Mouse (Mus musculus) cerebellum, adult 8-10 months (tissue): ENCODE results near the gene Srrt.

ENCODE experiments used
- DNase-seq: peaks from one replicate; pipeline ENCODE4 v3.0.0; 2022

Srrt gene

DNA sequence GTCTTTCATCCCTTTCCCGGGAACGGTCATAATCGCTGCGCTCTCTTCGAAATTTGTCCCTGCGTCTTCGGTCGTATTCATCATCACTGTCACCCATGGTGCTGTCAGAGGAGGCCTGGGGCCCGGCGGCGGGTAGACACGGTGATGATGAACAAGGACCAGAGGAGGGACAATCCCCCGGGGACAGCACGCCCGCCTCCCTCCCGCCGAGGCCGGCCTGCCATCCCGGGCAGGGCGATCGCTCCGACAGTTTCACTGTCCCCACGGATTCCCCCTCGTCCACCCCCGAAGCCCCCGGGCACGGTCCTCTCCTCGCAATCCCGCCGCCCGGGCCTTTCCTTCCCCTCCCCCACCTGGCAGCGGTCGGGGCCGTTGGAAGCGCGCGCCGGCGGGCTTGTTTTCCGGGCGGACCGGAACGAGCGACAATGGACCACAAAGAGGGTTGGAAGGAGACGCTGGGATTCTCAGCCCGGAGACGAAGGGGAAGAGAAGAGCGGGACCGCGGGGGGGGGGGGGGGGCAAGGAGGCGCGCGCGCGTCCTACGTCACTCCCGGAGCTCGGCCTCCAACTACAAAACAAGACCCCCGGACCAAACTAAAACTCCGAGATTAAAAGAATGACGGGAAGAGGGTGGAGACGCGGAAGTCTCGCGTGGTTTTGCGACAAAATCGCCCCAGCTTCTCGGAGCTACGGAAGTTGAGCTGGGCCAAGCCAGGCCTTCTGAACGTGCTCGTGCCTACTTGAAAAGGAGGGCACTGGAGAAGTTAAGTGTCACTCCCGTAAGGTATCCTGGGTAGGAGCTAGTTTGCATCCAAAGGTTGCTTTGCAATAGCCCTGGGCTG, at the start of gene Srrt:
Gene Srrt, minus strand, starts transcription at position 604 of the 842 bp plus-strand sequence.
- peak; percentile 86 for DNase-seq

DNA sequence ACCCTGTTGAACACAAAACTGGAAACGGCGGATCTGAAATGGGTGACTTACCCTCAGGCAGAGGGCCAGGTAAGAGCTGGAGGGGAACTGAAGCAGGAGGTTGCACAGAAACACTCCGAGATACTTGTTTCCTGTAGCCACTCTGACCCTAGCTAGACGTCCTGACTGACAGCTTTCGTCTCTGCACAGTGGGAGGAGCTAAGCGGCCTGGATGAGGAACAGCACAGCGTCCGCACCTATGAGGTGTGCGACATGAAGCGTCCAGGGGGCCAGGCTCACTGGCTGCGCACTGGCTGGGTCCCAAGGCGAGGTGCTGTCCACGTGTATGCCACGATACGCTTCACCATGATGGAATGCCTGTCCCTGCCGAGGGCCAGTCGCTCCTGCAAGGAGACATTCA, 46.6 kb upstream of the Srrt start:
- no peak for DNase-seq

DNA sequence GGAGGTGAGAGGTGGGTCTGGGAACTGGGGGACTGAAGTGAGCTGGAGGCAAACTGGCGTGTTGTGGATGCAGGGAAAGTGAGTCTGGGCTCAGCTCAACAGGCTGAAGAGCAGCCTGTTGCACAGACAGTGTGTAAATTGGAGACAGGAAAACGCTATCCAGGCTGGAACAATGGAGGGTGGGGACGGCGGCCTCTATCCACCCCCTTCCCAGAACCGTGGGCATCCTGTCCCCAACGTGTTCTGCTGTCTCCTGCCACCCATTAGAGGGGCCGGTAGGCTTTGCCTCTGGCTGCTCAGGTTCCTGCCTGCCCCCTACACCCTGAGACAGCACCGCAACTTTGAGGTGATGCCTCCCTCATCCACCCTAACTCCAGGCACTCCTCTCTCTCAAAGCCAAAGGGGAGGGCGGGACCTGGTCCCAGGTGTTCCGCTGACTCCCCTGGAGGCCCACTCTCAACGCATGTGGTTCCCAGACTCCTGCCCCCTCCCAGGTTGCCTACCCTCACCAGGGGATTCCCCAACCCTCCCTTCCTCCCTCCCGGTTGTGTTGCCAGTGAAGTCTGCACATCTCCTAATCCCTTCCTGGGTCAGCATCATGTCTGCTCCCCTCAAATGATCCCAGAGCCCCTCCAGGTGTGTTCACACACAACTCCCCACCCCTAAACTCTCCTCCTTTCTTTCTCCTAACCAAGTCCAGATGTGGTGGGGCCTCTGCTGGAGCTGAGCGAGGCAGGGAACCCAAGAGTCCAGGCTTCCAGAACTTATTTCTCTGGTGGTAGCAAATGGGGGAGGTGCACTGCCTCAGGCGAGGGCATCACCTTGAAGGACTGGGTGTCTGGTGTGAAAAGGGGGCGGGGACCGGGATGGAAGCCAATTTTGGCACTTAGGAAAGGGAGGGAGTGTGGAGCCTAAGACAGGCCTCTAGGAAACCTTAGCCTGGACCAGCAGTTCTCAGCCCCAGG, 44.8 kb upstream of the Srrt start:
- no peak for DNase-seq

DNA sequence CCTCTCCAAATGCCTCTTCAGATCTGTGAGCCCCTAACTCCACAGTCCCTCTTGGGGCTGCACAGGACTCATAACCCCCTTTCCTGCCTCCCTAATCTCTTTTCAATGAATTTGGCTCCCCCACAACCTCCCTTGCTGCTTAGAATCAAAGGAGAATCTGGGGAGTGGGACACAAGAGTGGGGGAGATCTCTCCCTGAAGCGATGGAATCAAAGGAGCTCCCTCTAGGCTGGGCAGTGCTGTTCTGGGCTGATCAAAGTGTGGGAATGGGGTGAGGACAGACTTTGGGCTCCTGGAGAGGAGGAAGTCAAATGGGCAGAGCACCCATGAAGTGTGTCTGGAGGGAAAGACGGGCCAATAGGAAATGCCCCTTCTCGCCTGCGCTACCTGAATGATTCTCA, 43.9 kb upstream of the Srrt start:
- no peak for DNase-seq

DNA sequence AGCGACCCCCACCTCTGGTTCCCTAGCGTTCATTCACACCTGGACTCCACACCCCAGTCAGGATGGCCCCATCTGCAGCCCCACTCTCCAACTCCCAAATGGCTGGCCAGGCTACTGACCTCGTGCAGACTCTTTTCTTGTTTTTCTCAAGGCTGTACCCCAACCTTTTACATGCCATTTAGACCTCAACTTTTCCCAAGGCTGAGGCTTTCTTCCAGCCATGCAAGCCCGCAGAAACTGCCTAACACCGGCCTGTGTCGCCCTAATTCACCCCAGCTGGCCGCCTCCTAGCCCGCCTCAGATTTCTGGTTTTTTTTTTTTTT, 43.5 kb upstream of the Srrt start:
- DNase-seq: no peak

DNA sequence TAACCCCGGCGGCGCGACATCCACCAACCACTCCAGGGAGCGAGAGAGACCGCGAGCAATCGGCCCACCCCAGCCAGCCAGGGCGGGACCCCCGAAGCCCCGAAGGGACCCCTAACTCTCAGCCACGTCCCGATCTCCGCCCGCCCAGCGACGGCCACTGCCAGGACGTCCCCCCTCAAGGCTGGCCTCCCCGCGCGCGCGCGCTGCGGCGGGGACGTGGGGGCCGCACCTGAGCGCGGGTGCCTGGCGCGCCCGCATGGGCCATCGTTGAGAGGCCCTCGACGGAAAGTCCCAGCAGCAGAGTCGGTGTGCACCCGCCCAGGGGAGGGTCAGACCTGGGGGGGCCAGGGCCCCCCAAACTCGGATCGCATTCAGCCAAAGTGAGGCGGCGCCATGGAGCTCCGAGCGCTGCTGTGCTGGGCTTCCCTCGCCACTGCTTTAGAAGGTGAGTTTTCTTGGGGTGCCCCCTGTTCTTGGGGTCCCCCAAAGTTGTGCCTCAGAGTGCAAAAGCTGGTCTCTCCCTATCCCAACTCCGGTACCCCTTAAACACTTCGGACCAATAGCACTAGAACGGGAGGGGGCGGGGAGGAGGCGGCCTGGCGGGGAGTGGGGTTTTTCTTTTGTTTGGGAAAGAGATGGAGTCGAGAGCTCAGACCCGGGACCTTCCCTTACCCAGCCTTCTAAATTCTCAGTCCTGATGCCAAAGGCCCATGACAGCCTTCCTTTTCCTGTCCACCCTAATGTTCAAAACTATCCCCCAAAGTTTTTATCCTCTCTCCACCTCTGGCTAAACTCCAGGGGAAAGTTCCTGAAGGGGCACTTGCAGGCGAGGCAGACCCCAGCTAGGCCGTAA, 43.0 kb upstream of the Srrt start:
- no peak for DNase-seq

DNA sequence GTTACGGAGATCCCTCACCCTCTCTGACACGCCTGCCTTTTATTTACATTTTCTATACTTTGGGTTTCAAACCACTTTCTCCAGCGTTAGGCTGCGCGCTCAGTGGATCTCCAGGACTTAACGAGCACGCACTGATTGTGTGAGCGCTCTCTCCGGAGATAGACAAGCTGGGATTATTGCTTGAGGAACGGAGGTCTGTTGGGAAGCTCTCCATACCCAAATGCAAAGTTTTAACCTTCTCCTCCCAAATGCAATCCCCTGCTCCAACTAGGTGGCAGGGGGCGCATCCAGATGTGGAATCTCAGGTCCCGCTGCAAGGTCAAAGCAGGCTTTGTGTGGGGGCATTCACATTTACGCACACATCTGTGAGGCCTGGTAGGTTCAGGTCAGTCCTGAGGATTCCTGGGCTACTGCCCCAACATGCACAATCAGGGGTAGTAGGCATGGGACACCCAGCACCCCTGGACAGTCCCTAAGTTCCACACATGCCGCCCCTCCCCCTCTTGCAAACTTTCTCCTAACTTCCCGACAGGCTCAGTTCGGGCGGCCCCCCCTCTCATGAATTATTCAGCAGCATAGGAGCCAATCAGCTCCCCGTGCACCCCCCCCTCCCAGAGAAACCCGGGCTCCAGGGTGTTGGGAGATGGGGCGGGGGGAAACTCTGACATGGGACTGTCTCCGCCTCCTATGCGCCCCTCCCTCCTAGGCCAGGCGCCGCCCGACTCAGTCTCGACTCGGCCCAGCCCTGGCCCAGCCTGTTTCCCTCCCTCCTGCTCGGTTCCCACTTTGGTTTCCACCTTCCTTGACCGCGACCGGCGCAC, 42.1 kb upstream of the Srrt start, which contains the start of gene Ephb4:
Gene Ephb4, plus strand, starts transcription at position 726 of the 821 bp plus-strand sequence.
- no peak for DNase-seq

DNA sequence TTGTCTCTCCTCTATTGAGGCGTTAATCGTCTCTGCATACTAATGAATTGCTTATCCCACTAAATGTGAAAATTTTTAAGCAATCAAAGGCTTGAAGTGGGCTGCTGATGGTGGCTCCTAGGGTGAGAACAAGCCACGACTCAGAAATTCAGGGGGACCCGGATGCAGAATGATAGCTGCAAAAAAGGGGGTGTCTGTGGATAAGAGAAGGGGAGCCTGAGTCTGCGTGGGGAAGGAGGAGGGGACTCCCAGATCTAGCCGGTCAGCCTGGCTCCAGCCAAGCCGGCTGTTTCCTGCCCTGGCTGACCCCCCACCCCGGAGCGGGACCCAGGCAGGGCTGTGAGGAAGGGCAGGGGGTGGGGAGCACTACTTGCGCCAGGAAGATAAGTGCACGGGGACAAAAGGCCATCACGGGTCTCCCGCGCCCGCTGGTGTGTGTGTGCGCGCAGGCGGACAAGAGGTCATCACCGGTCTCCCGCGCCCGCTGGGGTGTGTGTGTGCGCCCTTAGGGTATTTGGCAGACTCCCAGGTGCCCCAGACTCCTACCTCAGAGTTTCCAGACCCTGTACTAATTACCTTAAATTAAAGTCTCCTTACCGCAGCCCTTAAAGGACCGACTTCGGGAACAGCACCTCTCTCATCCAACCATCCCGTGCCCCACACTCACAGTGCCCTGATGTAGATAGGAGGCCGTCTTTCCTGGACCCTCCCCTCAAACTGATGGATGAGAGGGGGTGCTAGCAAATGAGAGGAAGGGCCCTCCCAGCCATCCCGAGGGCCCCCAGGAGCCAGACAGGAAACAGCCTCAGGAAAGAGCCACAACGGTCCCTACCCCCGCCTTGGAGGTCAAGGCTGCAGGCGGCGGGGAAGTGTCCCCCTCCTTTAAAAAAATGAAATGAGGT, 41.3 kb upstream of the Srrt start:
- no peak for DNase-seq

DNA sequence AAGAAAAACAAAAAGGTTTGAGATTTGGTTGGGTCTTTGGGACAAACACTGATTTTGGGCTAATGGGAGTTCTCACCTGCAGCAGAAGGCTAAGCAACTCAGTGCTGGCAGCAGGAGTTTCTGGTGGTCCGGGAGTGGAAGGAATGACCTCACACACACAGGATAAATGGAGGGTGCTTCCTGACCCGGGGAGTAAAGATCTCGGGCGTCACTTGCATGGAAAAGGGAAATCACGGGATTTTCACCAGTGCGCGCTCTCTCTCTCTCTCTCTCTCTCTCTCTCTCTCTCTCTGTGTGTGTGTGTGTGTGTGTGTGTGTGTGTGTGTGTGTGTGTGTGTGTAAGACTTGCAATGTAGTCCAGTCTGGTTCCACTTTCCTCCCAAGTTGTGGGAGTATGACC, 40.4 kb upstream of the Srrt start:
- DNase-seq: no peak

DNA sequence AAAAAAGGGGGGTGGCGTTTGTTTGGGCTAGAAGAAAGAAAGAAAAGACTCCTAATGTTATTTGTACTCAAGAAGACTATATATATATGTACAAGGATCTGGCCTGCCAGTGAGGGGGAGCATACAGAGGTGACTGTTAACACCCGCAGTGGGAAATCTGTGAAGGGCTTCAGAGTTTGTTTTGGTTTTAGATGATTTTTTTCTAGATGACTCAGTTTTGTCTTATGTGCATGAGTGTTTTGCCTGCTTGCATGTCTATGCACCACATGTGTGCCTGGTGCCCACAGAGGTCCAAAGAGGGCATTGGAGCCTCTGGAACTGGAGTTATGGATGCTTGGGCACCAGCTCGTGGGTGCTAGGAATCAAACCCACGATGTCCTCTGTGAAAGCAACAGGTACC, 39.5 kb upstream of the Srrt start:
- no peak for DNase-seq

DNA sequence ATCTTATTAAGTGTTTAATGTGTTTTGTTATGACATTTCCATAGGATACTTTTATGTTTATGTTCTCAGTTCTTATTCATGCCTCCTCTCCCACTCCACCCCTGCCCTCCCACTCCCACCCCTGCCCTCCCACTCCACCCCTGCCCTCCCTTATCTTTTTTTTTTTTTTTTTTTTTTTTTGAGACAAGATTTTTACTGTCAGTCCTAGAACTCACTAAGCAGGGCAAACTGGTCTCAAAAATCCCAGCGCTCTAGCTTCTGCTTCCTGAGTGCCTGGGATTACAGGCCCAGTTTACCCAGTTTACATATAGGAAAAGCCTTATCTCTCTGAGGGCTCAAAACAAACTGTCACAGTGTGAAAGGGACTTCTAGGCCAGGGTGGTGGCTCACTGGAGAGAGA, 38.9 kb upstream of the Srrt start:
- no peak for DNase-seq

DNA sequence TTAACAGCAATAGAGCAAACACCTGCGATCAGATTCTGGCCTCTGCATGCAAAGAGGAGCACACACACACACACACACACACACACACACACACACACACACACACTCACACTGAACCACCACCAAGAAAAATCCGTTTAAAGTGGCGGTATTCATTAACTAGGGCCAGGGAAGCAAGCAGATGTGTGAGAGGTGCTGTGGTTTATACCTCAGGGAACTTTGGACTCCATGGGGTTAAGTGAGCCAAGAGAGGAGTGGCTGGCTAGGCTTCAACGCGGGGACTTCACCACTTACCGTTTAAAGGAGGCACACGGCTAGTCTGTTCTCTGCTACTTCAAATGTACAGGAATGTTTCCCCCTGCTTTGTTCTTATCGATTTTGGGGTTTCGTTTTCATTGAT, 38.3 kb upstream of the Srrt start:
- DNase-seq: no peak

DNA sequence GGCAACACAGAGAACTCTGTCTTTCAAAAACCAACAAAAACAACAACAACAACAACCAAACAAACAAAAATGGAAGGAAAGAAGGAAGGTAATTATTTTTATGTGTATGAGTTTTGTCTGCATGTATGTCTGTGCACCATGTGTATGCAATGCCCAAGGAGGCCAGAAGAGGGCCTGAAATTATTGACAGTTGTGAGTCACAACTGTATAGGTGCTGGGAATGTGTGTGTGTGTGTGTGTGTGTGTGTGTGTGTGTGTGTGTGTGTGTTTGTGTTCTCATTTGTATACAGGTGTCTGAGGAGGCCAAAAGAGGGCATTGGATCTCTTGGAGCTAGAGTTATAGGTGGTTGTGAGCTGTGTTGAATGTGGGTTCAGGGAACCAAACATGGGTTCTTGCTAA, 36.4 kb upstream of the Srrt start:
- no peak for DNase-seq

DNA sequence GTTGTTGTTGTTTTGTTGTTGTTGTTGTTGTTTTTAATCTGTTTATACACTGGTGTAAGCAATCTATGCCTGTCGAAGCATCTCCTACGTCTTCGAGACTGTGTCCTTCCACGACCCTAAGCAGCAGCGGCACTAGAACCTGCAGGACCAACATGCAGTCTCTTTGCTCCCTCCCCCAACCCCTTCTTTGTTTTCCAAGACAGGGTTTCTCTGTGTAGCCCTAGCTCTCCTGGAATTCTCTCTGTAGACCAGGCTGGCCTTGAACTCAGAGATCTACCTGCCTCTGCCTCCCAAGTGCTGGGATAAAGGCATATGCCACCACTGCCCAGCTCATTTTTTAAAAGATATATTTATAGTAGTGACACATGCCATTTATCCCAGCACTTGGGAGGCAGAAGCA, 35.9 kb upstream of the Srrt start:
- no peak for DNase-seq

DNA sequence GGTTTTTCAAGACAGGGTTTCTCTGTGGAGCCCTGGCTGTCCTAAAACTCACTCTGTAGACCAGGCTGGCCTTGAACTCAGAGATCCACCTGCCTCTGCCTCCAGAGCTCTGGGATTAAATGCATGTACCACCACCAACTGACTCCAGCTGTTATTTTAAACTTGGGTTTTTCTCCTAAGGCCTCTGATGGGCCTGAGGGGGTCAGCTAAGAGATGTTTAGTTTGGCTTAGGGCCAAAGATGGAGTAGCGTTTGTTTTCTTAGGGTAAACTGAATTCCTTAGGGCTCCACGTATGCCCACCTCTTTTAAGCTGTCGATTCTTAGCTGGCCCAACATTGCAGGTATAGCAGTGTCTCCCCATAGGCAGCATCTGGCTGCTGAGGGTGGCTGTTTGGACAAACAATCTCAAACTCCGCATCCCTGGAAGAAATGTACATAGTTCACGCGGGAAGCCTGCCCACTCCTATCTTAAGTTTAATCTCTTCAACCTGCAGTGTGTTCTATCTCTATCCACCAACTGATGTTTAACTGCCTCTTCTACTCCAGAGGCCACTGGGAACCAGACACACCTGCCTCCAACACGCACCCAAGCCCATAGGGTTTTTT, 35.0 kb upstream of the Srrt start:
- no peak for DNase-seq

DNA sequence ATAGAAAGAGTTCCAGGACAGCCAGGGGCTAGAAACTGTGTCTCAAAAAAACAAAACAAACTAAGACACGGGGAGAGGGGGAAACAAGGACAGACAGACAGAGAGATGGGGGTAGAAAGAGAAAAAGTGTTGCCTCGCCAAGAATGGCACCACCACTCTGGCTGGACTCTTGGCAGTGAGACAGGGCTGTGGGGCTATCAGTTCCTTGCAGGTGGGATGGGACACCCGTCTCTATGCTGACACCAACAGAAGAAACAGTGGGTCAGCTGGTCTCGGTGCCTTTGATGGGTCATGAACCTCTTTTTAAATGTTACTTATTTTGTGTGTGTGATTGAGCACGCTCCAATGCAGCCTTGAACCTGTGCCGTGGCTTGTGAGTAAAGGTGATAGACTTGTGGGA, 32.7 kb upstream of the Srrt start:
- DNase-seq: no peak

DNA sequence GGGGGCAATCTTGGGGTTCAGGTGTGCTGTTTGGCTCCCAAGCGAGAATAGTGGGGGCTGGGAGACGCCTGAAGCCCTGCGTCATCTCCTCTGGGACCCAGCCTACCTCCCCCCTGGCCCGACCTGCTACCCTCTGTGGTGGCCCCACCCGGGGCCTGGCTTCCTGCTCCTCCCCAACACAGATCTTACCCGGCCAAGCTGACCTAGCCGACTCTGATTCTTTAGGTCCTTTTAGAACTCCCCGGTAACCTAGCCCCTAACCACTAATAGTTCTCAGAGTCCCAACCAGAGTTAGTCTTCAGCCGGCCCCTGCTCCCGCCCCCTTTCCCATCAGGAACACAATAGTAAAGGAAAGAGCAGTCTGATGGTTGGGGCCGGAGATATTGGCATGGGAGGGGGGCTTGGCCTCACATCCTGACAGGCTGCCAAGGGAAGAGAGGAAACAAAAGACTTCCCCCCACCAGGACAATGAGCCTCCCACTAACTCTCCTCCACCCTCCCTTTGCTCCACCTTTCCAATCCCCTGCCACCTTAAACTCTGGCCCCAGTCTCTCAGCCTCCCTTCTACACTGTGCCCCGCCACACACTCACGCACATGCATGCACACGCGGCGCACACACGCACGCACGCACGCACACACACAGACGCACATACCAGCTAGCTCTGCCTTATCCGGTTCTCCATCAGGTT, 32.0 kb upstream of the Srrt start:
- DNase-seq: peak; percentile 39

DNA sequence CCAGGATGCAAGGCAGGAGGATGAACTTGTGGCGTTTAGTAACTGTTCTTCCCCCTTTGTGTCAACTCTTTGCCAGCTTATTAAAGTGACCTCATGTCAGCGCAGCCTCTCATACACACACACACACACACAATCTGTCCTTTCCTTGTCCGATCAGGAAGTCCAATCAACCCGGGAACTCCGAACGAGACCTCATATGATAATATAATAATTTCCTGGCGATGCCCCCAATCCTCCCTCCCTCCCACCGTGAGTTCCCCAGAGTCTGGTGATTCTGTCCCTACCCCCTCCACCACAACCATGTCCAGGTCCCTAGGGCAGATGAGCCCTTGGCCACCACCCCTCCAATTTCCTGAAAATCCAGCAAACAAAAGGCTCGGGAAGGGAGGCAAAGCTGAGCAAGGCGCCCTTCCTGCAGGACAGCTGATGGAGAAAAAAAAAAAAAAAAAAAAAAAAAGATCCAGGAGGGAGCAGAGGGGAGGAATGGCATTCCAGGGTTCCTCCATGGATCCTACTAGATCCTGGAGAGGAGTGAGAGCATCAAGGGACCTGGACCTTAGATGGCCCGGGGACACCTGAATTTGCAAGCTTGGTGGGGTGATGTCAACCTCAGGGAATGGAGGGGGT, 31.3 kb upstream of the Srrt start:
- DNase-seq: peak; percentile 48

DNA sequence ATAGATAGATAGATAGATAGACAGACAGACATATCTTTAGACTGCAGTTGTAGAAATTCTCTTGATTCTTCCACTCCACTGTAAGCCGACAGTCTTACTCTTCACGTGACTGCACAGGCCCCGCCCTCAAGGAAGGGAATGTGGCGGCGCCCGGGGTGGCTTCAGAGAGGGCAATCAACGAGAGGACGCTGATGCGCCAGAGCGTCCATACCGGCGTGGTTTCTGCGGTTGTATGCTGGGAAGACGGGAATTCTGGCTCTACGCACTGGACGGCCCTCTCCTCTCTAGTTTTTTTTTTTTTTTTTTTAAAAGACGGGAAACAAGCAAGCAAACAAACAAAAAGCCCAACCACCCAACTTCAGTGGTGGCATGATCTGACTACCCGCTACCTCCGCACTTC, 30.8 kb upstream of the Srrt start:
- DNase-seq: peak; percentile 86

DNA sequence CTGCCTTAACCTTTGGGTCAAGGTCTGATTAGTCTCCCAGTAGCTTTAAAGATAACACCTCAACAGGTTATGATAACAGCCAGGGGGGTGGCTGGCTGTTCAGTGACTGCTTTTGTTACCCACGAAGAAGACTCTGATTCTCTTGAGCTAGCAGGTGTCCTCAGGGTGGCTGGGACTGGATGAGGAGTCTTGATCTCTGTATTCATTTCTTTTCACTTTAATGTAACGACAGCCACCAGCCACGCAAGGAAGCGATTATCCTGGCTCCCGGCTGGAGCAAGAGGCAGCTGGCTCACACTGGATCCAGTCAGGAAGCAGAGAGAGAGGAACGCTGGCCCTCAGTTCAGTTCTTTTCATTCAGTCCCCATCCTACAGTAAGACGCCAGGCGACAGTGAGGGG, 29.7 kb upstream of the Srrt start:
- DNase-seq: no peak
